Mouse (Mus musculus) E14TG2a.4 (cell line): ENCODE data around the gene Slc25a39.

Experiments used
- CTCF ChIP-seq: conservative IDR thresholded peaks from 2 replicates; pipeline ENCODE4 v1.5.1; 2014; ENCODE audit warnings: low read length
- NANOG ChIP-seq: IDR thresholded peaks from 2 replicates; pipeline ENCODE4 v1.6.1; 2014; ENCODE audit warnings: borderline replicate concordance, low read length, mixed read lengths

DNA sequence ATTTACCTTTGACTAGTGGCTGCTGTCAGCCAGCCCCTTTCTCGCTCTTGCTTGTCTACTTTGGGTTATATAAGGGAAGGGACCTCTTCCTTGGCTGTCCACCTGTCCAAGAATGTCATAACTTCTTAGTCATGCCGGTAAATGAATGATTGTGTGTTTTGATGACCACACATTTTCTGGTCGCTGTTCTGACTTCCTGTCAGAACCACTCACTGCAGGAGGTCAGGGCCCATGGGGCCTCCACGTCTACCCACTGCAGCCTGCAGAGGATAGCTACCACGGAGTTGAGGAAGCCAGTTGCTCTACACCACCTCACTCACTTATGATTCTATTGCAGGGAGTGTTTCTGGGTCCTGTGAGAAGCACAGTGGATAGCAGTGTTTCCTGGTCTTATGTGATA is 21.6 kb downstream of the Slc25a39 start:
- TF ChIP-seq CTCF, result no peak
- TF ChIP-seq NANOG, result no peak
